Mouse (Mus musculus): ENCODE results near the gene Hoxa11.

The Hoxa11 gene

DNA sequence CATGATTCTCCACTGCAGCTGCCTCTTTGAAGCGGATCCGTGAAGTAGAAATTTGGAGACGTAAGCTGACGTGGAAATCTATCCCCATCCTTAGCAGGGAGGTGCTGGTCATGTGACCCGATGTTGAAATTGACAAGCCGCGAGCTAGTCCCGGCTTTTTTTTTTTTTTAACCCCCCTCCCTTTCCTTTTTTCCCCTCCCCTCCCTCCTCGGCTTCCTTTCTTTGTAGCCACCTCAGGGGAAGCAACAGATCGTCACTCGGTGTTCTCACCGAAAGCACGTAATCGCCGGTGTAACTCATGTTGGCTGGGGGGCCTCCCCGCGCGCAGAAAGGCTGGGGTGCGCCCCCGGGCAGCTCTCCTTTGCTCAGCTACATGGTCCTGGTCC lies at the start of gene Hoxa11:
TSS of gene Hoxa11 (minus strand) at position 54 of the 386 bp plus-strand sequence.
- DNase-seq (ENCODE audit: low read depth, low spot score), result no peak

DNA sequence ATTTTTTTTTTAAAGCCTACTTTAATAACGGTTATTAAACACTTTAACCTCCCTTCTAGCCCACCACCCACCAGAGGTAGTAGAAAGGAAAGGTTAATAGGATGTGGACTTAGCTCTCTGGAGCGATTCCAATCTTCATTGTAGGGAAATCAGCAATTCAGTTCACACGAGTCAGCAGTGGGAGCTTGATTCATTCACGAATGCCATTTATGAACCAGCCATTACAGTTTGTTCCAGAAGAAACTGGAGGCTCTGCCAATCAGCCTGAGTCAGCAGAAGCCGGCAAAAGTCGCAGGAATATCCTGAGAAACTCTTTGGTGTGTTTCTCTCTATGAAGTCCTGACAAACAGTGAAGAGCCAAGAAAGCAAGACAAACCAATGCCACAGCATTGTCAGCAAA lies 49.0 kb upstream of the Hoxa11 start:
- no peak for DNase-seq (ENCODE audit: low read depth, low spot score)

DNA sequence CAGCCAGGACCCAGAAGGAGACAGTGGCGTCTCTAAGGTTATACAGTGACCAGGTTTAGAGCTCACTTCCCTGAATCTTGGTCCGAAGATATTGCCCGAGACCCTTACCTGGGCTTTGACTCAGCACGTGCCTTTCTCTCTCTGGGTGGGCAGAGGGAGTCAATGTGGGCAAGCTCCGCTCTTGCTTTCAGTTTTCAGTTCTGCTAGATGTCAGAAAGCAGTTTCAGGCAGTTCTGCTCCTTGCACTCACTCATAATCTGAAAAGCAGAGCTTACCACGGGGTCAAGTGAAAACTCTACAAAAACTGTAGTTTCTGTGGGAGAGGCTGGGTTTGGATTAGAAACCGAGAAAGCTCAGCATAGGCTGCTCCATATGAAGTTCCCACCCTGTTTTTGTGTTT lies 46.7 kb upstream of the Hoxa11 start:
- no peak for DNase-seq (ENCODE audit: low read depth, low spot score)

DNA sequence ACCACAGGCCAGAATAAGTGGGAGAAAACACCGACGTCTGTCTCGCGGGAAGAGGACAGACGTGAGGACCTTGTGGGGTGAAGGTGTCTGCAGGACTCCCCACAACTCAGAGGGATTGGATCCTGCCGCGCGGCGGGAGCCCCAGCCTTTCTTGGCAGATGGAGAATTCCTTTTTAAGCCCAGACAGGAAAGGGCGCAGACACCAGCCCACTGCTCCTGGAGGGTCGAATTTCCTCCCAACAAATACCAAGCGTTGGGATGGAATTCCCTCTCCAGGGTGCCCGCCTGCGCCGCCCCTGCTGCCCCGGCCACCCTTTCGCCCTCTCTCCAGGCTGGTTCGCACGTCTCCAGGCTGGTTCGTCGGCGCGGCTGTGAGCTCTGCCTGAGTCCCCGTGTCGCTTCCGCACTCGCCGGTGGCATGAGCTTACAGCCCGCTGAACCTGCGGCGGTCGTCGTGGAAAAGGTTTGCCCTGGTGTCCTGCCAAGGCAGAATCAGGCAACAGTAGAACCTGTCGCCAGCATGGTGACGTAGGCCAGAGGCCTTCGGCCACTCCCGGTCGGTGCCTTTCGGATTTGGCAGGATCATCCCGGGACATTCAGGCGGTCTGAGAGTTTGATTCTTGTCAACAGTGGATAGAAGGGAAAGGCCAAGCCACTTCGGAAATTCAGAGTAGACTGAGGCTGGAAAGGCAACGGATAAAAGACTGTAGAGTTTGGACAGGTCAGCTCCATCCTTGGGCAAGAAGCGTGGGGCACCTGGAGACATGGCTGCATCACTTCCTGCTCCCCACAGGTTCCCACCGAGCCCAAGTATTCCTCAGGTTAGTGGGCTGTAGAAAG lies 45.6 kb upstream of the Hoxa11 start:
- DNase-seq (ENCODE audit: low read depth, low spot score), result no peak

DNA sequence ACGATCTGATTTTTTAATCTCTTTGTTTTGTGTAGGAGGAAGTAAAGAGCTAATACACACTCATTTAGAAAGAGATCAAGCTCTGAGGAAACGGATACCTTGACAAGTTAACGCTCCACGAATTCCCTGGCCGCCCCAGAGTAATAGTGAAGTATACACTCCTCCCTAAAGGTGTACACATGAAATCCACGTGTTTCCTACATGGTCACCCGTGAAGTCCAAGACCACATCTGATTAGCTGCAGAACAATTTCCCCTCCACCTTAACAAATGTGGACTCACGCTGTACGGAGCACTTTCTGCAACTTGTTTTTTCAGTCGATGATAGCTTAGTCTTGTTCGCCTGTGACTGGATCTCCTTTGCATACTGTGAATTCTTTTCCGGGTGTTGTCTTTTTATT lies 44.6 kb upstream of the Hoxa11 start:
- DNase-seq (ENCODE audit: low read depth, low spot score), result no peak

DNA sequence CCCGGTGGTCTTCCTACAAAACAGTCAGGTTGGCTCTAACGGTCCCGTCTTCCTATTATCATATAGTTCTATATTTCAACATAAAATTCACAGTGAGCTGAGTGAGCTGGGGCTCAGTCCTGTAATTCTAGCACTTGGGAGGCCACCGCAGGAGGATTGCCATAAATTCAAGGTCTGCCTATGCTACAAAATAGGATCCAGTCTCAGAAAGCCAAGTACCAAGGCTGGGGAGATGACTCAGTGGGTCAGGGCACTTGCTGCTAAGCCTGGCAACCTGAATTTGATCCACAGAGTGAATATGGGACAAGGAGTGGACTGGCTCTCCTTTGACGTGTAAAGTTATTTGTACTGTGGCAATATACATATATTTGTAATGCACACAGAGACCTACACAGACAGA lies 38.3 kb upstream of the Hoxa11 start:
- DNase-seq (ENCODE audit: low read depth, low spot score), result no peak

DNA sequence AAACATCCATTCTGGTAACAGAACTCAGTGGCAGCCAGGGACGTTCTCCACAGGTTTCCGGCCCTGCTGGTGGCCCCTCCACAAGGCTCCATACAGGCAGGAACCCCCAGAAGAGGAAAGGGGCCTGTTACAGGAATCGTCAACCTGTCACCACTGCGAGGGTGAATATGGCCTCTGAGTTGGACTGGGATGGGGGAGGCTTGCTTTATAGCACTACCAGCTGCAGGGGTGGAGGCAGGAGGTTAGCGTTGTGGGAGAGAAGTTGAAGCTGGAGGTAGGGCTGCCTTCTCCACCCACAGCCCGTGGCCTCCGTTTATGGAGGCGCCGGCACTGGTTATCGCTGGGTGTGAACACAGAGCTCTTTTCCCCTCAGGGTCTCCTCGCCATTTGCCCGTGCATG lies 35.5 kb upstream of the Hoxa11 start:
- DNase-seq (ENCODE audit: low read depth, low spot score), result no peak

DNA sequence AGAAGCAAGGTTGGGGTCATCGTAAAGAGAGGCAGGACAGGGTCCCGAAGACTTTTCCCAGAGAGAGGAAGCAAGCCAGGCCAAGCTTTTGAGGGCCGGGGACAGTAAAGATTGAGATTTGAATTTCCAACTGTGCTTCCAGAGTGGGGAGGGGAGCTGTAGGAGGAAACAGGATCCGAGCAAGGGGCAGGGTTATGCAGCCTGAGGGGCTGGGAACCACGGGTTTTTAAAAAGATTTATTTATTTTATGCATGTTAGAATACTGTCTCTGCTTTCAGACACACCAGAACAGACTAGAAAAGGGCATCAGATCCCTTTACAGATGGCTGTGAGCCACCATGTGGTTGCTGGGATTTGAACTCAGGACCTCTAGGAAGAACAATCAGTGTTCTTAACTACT lies 31.3 kb upstream of the Hoxa11 start:
- DNase-seq (ENCODE audit: low read depth, low spot score), result no peak

DNA sequence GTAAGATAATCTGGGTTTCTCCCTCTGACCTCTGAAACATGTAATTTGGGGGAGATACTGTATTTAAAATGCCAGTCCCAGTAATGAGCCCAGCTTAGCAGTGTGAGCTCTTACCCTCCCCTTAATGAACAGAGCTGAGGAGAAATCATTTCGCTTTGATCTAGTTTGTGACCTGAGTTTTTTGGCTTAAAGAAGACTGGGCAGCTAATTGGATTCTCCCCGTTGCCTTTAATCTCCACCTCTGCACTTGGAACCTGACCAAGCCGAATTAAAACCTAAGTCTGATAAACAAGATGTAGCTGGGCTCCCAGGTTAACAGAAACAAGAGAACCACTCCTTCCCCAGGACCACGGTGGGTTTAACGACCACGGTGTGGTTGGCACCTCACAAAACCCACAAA lies 30.8 kb upstream of the Hoxa11 start:
- DNase-seq (ENCODE audit: low read depth, low spot score), result no peak

DNA sequence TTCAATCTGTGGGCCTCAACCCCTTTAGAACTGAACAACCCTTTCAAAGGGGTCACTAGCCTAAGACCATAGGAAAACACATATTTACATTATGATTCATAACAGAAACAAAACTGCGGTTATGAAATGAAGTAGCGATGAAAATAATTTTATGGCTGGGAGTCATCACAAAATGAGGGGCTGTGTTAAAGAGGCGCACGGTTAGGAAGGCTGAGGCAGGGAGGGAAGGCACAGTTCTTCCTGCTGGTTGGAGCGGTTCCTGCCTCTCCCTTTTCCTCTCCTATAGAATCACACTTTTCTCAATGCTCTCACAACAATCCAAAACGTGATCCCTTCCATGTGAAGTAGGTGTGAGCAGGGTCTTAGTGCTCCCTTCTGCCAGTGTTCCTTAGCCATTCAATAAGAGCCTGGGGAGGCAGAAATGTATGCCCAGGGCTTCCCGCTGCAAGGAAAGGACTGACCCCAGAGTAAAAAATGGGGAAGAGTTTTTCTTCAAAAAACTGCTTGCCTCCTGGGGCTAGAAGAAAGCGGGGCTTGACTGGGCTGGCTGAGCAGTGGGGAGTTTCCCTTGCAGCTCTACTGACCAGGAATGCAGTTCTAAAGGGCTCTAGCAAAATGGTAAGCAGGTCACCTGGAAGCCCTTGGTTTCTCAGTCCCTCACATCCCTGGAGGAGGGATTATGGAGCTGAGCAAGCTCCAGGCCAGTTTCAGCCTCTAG lies 30.1 kb upstream of the Hoxa11 start:
- DNase-seq (ENCODE audit: low read depth, low spot score), result no peak

DNA sequence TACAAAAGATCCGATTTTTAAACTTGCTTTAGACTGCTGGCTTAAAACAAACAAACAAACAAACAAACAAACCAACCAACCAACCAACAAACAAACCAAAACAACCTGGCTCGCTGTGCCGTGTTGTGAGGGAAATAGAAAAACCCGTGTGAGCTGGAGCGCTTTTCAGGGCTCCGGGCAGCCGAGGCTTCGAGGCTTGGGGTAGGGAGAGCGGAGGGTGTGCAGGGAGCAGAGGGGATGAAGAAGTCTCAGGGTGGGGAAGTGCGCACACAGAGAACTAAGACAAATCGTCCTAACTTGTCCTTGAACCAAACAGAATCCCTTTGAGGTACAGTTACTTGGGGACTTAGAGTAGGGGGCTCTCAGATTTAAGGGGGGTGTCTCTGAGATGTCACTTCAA lies 29.0 kb upstream of the Hoxa11 start:
- no peak for DNase-seq (ENCODE audit: low read depth, low spot score)

DNA sequence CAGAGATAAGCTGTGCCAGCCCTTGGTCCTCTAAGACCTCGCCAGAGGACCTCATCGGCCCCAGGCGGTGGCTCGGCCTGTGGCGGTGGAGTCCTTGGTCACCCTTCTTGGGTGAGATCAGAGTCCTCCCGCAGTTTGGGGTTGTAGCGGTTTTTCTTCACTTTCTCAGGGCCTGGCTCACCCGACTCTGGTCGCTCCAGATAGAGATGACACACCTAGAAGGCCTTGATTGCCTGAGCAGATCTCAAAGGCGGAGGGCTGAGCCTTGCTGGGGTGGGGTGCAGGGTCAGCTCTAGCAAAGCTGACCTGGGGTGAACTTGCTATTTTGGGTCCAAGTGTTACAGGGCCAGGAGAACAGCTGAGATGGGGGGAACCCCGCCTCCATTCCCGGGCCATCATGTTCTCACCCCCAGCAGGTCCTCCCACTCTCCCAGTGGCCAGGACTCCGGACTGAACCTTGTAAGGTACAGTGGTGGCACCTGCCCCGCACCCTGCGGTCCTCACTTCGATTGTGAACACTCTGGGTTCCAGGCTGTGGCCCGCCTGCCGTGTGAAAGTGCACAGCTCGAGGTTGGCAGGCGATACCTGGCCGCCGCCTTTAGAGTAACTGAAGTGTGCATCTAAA lies 28.2 kb upstream of the Hoxa11 start:
- no peak for DNase-seq (ENCODE audit: low read depth, low spot score)

DNA sequence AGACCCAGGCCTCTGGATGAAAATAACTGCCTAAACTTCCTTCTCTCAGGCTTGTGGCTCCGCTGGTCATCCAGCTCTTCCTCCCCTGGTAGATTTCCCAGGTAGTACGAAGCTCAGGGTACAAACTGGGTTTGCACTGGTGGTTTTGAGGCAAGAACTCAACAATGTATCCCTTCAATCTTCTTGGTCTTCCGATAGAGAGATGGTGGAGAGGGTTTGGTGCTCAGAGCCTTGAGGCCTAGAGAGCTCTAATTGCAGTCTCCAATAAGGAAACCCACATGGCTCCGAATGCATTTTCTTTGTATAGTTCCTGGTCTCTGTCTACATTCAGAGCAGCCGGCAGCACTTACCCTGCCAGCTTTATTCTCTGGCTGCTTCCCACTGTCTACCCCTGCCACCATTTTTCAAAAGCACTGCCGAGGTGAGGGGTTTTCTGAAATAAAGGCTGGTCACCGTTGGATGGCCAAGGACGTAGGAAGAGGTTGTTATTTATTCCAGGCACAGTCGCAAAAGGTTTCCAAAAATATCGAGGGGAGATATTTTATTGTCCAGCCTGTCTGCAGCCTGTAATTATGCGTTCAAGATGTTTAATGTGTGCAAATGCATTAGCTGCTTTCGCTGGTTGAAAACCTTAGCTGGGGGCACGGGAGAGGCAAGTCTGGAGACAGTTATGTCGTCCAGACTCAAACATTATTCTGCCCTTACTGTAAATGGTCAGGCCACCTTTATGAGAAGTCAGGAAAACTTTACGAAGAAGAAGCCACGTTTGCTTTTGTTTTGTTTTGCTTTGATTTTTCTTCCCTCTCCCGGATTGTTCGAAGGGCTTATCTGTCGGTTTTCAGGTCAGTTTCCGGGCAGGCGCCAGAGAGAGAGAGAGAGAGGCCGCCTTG lies 27.4 kb upstream of the Hoxa11 start:
- no peak for DNase-seq (ENCODE audit: low read depth, low spot score)

DNA sequence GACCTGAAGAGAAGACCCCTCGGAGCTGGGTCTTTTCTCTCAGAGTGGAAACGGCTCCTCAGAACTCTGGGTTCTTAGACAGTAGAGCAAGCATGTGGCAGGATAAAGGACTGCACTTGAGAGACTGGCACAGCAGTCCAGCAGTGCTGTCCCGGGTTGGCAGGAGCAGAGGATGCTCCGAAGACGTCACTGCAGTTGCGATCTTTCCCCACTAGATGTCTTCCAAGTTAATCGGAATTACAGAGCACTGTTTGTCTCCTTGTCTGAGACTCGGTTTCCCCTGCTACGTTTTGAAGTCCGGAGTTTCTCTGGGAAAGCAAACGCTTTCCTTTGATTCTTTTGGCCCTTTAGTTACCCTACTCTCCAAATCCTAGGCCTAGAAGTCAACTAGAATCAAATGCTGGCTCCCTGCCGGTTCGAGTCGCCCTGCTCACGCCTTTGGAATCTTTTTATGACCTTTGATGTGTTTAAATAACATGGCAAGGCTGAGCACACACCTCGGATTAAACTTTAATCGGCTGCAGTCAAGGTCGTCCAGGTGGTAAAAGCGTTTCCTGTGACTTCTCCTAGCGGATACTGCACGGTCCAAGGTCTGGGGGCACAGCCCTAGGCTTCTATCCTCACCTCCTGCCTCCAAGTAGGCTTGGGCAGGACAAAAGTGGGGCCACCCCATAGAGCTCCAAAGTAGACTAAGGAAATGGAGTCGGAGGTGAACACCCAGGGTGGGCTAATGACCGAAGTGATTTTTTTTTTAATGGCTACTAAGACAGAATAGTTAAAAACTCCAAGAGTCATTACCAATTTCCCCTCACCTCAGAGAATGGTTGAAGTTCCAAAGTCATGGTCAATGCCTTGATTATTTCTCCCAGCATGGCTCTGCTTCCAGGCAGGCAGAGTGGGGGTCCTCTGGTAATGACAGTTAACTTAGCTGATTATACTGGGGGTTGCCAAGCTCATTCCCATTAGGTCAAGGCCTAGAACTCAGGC lies 25.2 kb upstream of the Hoxa11 start:
- peak; percentile 17 for DNase-seq (ENCODE audit: low read depth, low spot score)

DNA sequence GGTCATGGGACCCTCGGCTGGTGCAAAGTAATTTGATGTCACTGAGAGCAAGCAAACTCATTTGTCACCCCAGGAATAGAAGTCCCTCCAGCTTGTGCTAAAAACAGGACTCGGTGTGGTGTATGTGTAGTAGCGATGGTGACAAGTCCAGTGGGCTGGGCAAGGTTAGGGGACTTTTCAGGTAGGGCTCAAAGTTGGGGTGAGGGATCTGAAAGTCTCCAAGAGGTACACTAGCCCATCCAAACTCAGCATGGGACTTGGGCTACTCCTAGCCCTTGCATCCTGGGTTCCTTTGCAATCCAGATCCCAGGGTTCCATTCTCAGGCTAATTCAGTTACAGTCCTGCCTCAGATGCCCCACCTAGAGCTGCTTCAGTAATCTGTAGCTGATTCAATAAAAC lies 23.1 kb upstream of the Hoxa11 start:
- DNase-seq (ENCODE audit: low read depth, low spot score), result no peak

DNA sequence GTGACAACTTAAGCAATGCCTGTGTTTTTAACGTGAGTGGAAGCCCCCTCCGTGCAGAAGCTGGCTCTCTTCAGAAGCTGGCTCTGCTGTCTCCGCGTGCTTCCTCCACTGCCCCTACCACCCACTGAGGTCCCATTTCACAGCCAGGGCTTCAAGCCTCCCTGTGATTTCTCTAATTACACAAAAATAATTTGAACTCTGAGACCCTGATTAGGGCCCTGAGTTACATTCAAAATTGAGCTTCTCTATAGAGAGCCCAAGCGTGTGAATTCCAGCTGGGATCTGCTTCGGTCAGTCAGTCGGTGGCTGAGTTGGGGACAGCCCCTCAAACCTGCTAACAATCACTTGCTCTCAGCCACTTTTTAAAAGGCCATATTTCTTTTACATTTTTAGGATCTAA lies 22.7 kb upstream of the Hoxa11 start:
- DNase-seq (ENCODE audit: low read depth, low spot score), result no peak

DNA sequence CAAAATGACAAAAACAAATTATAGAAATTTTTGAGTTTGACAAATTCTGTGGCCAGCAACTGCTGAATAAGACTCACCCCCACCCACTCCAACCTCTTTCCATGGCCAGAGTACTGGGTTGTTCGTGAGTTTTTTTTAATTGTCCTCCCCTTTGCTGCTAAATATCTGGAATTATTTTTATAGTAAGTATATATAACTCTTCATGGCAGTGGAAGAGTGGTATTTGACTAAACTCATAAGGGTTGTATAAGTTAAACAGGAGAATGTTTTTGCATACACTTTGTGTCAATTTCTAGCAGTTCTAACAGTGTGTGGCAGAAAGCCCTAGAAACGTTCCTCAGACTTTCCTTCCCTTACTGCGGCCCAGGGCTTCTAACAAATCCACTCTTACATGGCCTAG lies 22.1 kb upstream of the Hoxa11 start:
- DNase-seq (ENCODE audit: low read depth, low spot score), result no peak

DNA sequence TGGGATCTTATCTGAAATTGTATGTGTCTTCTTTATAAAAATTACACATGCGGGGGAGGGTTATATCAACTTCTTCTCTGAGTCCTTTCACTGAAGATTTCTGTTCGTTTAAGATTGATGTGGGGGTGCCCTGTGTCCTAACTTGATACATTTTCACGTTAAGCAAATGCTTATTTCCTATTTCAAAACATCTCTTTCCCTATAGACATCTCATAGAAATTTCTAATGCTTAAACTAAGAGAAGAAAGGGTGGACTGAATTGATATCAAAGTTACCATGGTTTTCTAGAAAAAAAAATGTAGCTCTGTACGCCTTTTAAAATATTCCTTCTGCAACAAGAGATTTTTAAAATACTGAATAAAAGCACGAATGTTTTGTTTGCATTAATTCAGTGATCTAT lies 21.6 kb upstream of the Hoxa11 start:
- DNase-seq (ENCODE audit: low read depth, low spot score), result no peak

DNA sequence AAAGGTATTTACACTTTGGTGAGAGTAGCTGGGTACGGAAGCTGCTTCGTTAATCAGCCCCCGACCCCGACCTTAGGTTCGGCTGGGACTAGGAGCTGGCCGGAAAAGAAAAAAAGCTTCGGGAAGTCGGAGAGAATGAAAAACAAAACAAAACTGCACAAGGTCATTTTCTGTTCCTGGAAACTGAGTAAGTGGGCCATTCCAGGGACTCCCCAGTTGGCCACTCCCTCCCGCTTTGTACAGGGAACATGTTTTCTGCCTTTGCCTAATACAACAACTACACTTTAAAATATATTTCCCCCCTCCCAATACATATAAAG lies 21.0 kb upstream of the Hoxa11 start:
- DNase-seq (ENCODE audit: low read depth, low spot score), result no peak

DNA sequence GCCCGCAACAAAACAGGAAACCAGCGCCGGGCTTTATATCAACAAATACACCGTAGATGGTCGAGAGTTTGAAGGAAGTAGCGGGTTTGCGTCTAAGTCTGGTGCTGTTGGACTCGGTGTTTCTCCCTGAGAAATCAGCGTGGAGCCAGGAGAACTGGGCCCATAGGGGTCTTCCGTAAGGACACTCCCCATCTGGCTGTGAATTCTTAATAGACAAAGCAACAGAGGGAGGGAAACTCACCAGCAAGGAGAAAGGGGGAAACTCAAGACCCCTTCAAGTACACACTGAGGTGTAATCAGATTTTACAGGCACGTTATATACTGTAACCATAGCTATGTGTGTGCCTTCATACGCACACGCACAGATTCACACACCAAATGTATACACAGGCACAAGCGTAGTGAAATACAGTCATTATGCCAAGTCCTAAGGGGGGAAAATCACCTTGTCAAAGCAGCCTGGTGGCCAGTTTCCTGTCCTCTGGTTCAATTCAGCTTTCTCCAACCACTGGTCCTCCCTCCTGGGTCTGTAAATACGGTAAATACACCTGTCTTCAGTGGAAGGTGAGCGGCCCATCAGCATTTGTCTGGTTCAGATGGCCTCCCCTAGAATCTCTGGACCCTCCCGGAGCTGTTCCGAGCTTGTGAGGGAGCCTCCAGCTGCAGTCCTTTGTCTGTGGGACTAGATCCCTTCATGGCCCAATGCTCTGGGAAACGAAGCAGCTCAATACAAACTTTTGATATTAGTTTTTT lies 20.5 kb upstream of the Hoxa11 start:
- no peak for DNase-seq (ENCODE audit: low read depth, low spot score)

Measured in telencephalon, adult 2 months (tissue).